Mouse (Mus musculus) CH12.LX (cell line): ENCODE measurements around the gene Tbc1d23.

Experiments
- CHD1 ChIP-seq: IDR thresholded peaks from 2 replicates; pipeline ENCODE4 v1.6.1; 2012; ENCODE audit warnings: low read depth, low read length, improper control_type of control experiment, inconsistent platforms
- CTCF ChIP-seq, 2 experiments: IDR thresholded peaks in 1 of 2; conservative IDR thresholded peaks in 1 of 2; 2 replicates each; pipeline ENCODE4 v1.5.1; 2011 to 2012; ENCODE audit warnings: low read depth in 2 of 2, low read length in 2 of 2, improper control_type of control experiment in 1 of 2, inconsistent platforms in 1 of 2, mild to moderate bottlenecking in 1 of 2, moderate library complexity in 1 of 2
- E2F4 ChIP-seq: IDR thresholded peaks from 2 replicates; pipeline ENCODE4 v1.6.1; 2011; ENCODE audit warnings: low read depth, low read length, improper control_type of control experiment; ENCODE audit not compliant: insufficient replicate concordance
- EP300 ChIP-seq: IDR thresholded peaks from 2 replicates; pipeline ENCODE4 v1.6.1; 2011; ENCODE audit warnings: low read length, improper control_type of control experiment
- JUN ChIP-seq: IDR thresholded peaks from 2 replicates; pipeline ENCODE4 v1.6.1; 2011; ENCODE audit warnings: low read depth, mild to moderate bottlenecking, low read length, improper control_type of control experiment, moderate library complexity; ENCODE audit not compliant: insufficient read depth
- PAX5 ChIP-seq: IDR thresholded peaks from 2 replicates; pipeline ENCODE4 v1.6.1; 2012; ENCODE audit warnings: low read length, inconsistent platforms, mixed read lengths
- POLR2A ChIP-seq: IDR thresholded peaks from 2 replicates; pipeline ENCODE4 v1.6.1; 2011; ENCODE audit warnings: low read depth, mild to moderate bottlenecking, improper control_type of control experiment, low read length
- POLR2AphosphoS2 ChIP-seq: IDR thresholded peaks from 2 replicates; pipeline ENCODE4 v1.6.1; 2011; ENCODE audit warnings: low read depth, low read length, improper control_type of control experiment
- TCF12 ChIP-seq: IDR thresholded peaks from 2 replicates; pipeline ENCODE4 v1.6.1; 2014; ENCODE audit warnings: low read depth, mild to moderate bottlenecking, inconsistent platforms, low read length, improper control_type of control experiment

- TF ChIP-seq JUN: no peak
- no peak for TF ChIP-seq CTCF (conservative IDR thresholded peaks at IDR 0.05 in 1 of 2, IDR thresholded peaks at IDR 0.05 in 1 of 2; ENCODE audit: low read depth in 2 of 2, low read length in 2 of 2)
- TF ChIP-seq POLR2A: no peak
- TF ChIP-seq PAX5: no peak
- TF ChIP-seq EP300: no peak
- TF ChIP-seq CHD1: no peak
- no peak for TF ChIP-seq E2F4
- no peak for TF ChIP-seq TCF12
- no peak for TF ChIP-seq POLR2AphosphoS2
These were observed 10.9 kb downstream of the Tbc1d23 start for GRCm38 (mm10) chr16:57220361-57220760.
